Mouse (Mus musculus) retina, adult 2 months (tissue): ENCODE data around the gene Abhd6.

Experiments used
- DNase-seq: peaks from one replicate; pipeline ENCODE4 v3.0.0-alpha.2; 2012; ENCODE audit warnings: low read depth, low spot score

The Abhd6 gene

DNA sequence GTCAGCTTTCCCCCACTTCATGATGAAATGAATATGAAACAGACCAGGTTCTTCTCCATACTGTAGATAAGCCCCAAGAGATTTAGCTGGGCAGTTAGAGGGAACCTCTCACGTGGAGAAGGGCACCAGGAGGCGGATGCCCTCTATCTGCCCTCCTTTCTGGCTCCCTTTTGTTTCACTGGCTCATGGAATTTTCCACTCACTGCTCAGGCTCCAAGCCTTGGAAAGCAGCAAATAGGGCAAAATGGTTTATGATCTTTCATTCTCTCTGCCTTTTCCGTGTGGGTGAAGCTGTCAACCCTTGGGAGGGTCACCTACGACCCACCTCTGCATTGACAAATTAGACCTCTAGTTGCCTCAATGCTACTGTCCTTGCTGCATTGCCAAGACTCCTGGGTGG, 27.8 kb downstream of the Abhd6 start:
- no peak for DNase-seq

DNA sequence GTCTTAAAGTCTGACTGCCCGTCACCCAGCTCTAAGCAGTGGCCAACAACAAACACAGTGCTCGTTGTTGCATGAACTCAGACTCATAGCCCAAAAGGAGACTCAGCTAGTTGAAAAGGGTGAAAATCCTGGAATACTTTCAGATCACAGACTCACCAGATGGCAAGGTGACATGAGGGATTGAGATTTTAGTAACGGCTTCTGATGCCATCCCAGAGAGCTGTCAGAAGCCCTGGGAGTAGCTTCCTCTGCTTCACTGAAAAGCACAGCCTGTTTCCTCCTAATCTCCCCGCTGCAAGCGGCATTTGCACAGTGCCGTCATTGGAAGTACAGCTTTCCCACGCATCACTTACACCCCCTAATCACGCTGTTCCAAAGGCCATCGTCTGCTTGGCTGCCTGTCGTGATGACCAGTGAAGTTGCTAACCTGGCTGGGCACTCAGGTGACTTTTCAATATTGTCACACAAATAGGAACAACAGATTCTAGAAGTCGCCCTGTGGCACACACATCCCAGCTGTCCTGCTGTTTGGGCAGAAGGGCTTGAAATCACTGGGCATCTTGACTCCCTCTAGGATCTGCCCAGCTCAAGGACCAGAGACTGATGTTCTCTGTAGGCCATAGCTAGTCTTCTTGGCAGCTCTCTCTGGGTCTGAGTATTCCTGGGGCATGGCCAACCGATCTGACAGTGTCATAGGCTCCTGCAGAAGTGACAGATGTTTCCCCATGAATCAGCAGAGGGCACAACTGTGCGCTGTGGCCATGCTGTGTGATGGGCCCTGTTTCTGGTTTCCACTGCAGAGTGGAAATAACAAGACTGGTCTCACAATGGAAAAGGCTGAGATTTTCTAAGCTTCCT, 29.6 kb downstream of the Abhd6 start:
- no peak for DNase-seq

- no peak for DNase-seq
These were observed 31.9 kb downstream of the Abhd6 start for GRCm38 (mm10) chr14:8034561-8034960.

DNA sequence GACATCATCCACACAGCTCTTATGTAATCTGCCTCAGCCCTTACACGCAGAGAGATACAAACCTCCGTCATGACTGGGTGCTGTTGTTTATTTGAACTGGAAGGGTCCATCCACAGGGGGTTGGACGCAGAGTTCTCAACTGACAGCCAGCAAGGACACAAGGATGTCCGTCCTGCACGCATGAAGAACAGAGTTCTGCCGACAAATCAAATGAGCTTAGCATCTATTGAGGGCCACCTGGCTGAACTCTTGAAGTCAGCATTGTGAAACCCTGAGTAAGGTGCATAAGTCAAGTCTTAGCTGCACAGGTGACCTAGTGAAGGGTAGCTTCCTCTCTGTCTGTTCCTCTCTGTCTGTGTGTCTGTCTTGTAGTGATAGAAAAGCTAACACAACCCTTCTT, 33.2 kb downstream of the Abhd6 start:
- no peak for DNase-seq

GRCm38 (mm10) chr14:8036406-8036805, 33.7 kb downstream of the Abhd6 start:
- DNase-seq = no peak

DNA sequence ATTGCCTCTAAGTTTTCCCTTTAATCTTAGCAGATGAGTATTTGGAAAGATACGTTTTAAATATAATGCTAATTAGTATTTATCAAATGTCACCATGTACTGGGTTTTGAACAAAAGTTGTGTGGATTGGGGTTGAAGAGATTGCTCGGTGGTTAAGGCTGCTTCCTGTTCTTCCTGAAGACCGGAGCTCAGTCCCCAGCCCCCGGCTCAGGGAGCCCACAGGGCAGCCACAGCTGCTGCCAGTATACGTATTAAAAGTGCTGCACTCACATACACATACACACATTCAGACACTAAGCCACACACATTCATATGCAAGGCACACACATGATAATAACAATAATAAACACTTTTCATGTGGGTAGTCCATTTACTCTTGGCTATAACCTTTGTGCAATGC, 35.4 kb downstream of the Abhd6 start:
- no peak for DNase-seq

DNA sequence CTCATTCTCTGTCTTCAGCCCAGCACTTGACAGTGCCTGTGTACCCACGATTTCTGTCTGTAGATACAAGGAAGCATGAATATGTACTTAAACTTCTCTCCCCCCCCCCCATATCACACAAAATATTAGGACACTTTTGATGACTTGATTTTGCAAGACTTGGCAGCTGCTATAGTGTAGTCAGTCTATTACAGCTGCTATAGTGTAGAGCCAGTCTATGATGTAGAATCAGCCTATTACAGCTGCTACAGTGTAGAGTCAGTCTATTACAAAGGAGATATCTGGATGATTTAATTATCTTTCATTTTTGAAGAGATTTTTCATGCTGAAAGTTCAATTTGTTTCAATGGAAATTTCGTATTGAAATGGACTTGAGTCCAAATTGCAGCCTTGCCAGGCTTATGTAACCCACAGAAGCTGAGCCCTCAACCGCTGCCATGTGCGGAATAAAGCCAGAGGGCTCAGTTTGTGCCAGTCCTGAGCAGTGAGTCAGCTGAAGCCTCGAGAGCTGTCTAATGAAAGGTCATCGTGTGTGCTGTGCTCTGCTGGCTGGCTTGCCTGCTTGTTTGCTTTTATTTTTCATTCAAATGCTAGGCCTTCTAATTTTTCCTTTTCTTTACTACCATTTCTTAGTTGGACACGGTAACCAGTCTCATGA, 36.2 kb downstream of the Abhd6 start:
- DNase-seq = peak; percentile 47

- no peak for DNase-seq
These were observed 37.5 kb downstream of the Abhd6 start for GRCm38 (mm10) chr14:8040179-8040578.

DNA sequence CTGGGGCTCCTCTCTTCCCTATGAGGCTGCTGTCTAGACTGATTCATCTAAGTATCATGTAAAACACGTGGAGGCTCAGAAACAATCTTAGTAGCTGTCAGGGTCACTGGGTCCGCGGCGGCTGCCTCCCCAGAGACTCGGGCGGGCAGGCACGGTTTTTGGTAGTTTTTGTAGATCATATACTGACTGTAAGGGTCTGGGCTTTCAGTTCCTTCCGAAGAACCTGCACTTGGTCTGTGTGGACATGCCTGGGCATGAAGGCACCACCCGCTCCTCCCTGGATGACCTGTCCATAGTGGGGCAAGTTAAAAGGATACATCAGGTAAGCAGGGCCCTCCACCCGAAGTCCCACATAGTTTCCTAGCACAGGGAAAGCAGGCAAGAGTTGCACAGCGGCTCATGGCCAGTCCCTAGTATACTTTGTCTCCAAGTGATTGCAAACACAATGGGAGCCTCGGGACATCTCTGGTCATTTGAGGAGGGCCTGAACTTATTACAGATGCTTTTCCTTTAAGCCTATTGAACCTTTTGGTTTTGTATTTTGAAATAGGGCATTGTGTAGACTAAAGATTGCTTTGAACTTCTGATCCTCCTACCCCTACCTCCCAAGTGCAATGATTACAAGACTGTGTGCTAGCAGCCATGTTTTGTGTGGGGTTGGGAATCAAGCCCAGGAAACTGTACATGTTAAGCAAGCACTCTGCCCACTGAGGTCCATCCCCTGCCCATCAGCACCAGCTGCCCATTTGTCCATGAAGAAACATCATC, 38.4 kb downstream of the Abhd6 start:
- no peak for DNase-seq

DNA sequence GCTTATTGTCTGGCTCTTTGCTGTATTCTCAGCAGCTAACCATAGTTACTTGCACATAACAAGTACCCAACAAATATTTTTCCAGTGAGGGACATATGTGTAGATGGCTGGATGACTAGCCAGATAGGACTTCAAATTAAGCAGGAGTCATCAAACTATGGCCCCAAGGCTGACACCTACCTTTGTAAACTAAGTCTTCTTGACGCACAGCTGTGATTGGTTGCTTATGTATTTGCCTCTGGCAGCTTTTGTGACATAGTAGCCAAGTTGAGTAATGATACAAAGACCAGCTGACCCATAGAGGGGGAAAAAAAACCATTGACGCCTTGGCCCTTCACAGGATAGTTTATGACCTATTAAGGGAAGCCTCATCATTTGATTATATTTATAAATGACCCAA, 39.4 kb downstream of the Abhd6 start:
- DNase-seq = no peak

GRCm38 (mm10) chr14:8042577-8042976, 39.9 kb downstream of the Abhd6 start:
- DNase-seq = no peak

DNA sequence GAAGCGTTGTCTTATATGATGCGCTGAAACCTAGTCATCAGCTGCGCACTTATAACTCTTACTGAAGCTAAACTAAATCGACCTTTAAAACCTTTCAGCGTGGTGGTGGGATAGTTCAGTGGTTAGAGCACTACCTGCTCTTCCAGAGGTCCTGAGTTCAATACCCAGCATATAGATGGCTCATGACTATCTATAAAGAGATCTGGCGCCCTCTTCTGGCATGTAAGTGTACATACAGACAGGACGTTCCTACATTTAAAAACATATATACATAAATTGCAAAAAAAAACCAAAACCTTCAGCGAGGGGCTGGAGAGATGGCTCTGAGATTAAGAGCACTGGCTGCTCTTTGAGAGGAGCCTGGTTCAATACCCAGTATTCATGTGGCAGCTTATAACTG, 41.6 kb downstream of the Abhd6 start:
- DNase-seq = no peak

DNA sequence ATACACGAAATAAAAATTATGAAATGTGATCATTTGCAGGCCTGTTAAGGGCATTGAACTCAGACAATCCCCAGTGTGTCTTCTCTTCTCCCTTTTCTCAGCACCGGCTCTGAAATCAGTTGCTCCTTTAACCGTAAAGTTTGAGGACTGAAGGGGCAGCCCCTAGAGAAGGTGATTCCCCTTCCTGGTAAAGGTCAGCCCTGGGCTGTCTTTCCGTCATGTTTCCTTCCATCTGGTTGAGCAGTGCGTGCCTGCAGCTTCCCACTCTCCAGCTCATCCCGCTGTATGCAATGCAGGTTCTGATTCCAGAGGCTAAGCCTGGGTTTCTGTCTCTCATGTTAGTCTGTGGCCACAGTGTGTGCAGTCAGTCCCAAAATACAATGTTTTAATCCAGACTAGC, 42.1 kb downstream of the Abhd6 start:
- no peak for DNase-seq

DNA sequence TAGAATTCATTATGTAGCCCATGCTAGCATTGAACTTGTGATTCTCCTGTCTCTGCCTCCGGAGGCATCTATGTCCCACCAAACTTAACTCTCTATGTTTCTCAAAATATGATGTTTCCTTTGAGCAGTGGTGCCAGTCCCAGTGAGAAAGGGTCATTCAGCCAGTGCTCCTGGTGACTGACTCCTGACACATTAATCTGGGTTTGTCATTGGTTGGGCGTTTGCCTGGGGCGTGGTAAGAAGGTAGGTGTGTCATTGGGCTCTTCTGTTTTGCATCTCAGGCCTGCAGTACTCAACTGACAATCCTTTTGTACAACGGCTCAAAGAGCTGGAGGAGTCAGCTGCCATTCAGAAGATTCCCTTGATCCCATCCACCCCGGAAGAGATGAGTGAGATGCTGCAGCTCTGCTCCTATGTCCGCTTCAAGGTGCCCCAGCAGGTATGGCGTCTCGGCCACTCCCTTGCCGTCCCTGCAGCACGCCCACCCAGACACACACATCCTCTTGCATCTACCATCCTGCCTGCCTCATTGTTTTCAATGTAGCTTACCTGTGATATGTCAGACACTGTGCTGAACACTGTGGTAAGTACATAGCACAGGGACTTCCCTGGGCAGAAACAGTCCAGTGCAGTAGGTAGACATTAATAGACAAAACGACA, 42.6 kb downstream of the Abhd6 start:
- no peak for DNase-seq

DNA sequence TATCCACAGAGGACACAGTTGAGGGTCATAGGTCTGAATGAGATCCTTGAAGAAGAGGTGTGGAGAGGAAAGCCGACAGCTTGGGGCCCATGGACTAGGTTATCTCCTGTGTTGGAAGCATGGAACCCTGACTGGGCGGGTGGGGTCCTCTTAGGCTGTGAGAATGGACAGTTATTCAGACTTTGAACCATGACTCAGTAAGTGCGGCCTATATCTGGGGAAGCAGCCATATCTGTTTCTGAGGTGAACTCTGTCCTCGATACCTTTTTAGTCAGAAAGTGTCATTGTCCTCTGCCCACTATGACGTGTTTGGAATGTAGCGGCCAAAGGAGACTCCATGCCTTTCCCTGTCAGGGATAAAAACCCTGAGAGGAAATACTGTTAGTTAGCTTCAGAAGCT, 44.1 kb downstream of the Abhd6 start:
- no peak for DNase-seq

DNA sequence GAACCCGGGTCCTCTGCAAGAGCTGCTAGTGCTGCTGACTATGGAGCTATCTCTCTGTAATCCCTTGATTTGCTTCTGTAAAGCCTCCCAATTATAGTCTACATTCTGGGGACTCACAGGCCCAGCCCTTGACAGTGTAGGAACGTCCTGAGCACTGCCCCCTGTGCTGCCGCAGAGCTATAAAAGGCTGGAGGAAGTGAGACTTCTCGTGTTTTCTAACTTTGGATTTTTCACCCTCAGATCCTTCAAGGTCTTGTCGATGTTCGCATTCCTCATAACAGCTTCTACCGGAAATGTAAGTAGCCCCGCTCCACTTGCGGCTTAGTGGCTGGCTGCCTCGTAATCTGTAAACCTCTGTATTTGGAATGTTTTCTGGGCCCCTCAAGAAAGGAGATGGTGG, 46.6 kb downstream of the Abhd6 start:
- no peak for DNase-seq

DNA sequence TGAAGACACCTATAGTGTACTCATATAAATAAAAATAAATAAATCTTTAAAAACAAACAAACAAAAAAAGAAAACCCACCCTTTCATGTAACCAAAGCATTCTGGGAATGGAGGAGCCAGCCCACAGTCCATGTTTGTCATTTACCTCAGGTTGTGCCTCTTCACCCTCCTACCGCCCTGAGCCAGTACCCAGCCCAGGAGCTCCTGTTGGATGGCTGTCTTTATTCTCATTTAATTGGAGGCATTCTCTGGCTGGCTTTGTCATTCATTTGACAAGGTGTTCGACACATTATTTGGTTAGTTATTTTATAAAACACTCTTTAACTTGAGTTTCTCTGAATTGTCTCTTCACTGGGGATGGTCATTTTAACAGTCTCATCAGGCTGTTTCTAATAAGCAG, 49.2 kb downstream of the Abhd6 start:
- DNase-seq = no peak

- DNase-seq = no peak
These were observed 50.0 kb downstream of the Abhd6 start for GRCm38 (mm10) chr14:8052661-8053060.

DNA sequence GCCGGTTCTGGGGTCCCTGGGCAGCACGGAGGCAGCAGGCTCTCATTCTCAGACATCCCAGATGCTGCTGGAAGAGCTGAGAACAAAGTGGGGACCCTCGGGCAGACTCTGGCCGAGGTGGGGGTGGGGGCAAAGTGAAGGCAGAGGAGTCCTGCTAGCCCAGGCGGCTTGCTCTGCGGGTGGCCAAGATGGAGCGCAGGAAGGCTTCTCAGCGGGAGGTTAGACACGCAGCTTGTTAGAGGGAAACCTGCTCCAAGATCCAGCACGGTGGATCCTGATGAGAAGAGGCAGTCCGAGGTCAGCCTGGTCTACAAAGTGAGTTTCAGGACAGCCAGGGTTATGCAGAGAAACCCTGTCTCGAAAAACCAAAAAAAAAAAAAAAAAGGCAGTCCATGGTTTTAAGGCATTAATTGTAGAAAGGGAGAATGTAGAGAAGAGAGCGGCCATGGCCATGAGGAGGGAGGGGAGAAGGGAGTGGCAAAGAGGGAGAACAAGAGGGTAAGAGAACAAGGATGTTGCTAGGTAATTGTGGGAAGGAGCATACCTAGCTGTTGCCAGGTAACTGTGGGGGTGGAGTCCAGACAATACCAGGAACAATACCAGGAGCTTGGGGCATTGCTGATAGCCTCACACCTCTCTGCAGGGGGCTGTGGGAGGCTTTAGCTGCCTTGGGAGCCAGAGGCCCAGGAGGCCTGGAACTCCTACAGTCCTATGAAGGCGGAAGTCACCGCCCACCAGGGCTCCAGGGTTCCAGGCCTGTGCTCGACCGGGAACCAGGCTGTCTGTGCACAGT, 51.8 kb downstream of the Abhd6 start:
- DNase-seq = no peak

DNA sequence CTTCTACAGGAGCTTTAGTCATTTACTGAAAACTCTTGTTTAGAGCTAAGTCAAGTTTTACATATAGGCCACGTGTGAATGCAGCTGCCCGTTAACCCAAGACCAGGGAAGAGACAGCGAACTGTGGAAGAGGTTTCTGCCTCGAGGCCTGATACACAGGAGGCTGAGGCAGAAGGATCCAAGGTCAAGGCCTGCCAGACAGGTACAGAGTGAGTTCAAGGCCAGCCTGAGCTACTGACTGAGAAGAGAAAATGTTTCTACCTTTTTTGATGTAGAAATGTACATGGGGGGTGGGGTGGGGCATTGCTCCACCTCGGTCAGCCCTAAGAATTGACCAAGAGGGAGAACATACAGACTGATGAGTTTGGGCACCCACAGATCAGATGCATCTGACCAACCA, 53.4 kb downstream of the Abhd6 start:
- DNase-seq = no peak

GRCm38 (mm10) chr14:8059938-8060337, 57.2 kb downstream of the Abhd6 start:
- DNase-seq = no peak
